14 mouse cellular contexts compared by ENCODE assay signal in the genomic region with DNA sequence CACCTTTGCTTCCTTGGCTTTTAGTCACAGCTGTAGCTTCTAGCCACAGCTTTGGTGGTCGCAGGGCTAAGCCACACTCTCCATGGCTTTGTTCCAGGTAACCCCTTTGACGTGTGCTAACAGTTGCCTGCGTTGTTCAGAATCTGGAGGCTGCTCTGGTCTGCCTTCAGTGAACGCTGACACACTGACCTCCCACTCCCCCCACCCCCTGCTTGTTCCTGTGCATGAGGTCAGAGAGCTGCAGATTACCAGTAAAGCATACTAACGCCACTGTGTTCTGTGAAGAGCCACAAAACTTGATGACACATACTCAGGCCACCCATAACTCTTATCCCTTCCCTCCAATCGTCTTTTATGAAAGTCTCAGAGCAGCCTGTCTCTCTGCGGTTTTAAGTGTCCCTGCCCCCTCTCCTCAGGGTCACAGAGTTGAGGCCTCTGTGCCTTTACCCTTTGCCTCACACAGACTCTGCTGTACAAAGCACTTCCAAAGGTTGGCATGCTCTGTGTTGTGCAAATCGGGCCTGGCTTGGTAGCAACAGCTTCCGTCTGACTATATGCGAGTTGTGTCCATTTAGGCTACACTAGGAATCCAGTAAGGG. TPM values are rescaled to one million over a fixed set of nuclear protein-coding genes. Genes with fewer than 3 reads are reported as not detected.
DNase-seq lines count a peak whose midpoint lies in the region; ATAC-seq and TF ChIP-seq lines count a peak whose summit lies in the region.
"Had no signal": no experiment of that assay in that cellular context is flagged by ENCODE, and none has a peak within 500 bp of the region (broad histone marks: within the 10 kb centered on the region; RNA-seq: fewer than 3 reads in every experiment).

No protein-coding gene starts in this region.

- WGBS in heart, embryonic 10.5 days, result 52% methylated on average over 10 of the region's 10 CpGs
- WGBS in stomach, postnatal 0 days, result 50% methylated on average over 10 of the region's 10 CpGs

- H3K27me3 ChIP-seq in heart, embryonic 10.5 days (ENCODE audit: insufficient read depth, poor library complexity, severe bottlenecking), result no peaks in the 10 kb centered on the region
- peaks cover 4% of the 10 kb centered on the region for H3K27me3 ChIP-seq in megakaryocyte, embryonic 14.5 days (replicated peaks)
- H3K27me3 ChIP-seq in stomach, postnatal 0 days (ENCODE audit: control insufficient read depth, insufficient read depth, low read length), result no peaks in the 10 kb centered on the region
- H3K27me3 ChIP-seq: limb, embryonic 12.5 days had no signal

- H3K9me3 ChIP-seq in heart, embryonic 10.5 days, result no peaks in the 10 kb centered on the region
- peaks cover 23% of the 10 kb centered on the region for H3K9me3 ChIP-seq in megakaryocyte, embryonic 14.5 days
- no peaks in the 10 kb centered on the region for H3K9me3 ChIP-seq in stomach, postnatal 0 days (ENCODE audit: control insufficient read depth, low read length)
- H3K9me3 ChIP-seq: limb, embryonic 12.5 days had no signal

- H3K4me3 ChIP-seq in heart, embryonic 10.5 days, result no peak overlapping the region
- peak overlapping the region; percentile 46 for H3K4me3 ChIP-seq in megakaryocyte, embryonic 14.5 days (replicated peaks)
- H3K4me3 ChIP-seq in stomach, postnatal 0 days (ENCODE audit: low read depth, low read length), result no peak overlapping the region
- H3K4me3 ChIP-seq: limb, embryonic 12.5 days had no signal

- peak overlapping the region; percentile 68 for H3K27ac ChIP-seq in heart, embryonic 10.5 days
- H3K27ac ChIP-seq in stomach, postnatal 0 days (replicated peaks), result no peak overlapping the region
- H3K27ac ChIP-seq: limb, embryonic 12.5 days had no signal

- TF ChIP-seq EP300 in stomach, postnatal 0 days (optimal IDR thresholded peaks at IDR 0.05), result no peak

- H3K9ac ChIP-seq in stomach, postnatal 0 days (ENCODE audit: low read length), result no peak overlapping the region
- H3K9ac ChIP-seq: limb, embryonic 12.5 days had no signal

- DNase-seq in heart, embryonic 10.5 days (ENCODE audit: low spot score), result no peak
- DNase-seq in heart, postnatal 36 days, result no peak
- DNase-seq in stomach, postnatal 0 days (ENCODE audit: low spot score), result no peak
- DNase-seq in frontal cortex, postnatal 36 days (ENCODE audit: low spot score in 2 of 2), result no peak
- no peak for DNase-seq in thymus, postnatal 25 days
- DNase-seq: cerebellum, postnatal 36 days; lung, postnatal 4 days had no signal

- H3K4me2 ChIP-seq in stomach, postnatal 0 days (replicated peaks; ENCODE audit: low read depth), result no peak overlapping the region
- H3K4me2 ChIP-seq: limb, embryonic 12.5 days had no signal

- intact Hi-C loops in heart, postnatal 36 days (cut with DNase I), result loop anchor here (5.0 kb wide), 1 partner anchor 191 kb away; no protein-coding TSS in a partner anchor

- no peaks in the 10 kb centered on the region for H3K36me3 ChIP-seq in heart, embryonic 10.5 days
- no peaks in the 10 kb centered on the region for H3K36me3 ChIP-seq in megakaryocyte, embryonic 14.5 days (replicated peaks; ENCODE audit: low read length)
- H3K36me3 ChIP-seq in stomach, postnatal 0 days (ENCODE audit: control insufficient read depth, insufficient read depth, low read length), result no peaks in the 10 kb centered on the region
- H3K36me3 ChIP-seq: limb, embryonic 12.5 days had no signal

- H3K4me1 ChIP-seq in heart, embryonic 10.5 days, result peaks cover 36% of the 10 kb centered on the region
- peaks cover 34% of the 10 kb centered on the region for H3K4me1 ChIP-seq in megakaryocyte, embryonic 14.5 days
- no peaks in the 10 kb centered on the region for H3K4me1 ChIP-seq in stomach, postnatal 0 days (replicated peaks; ENCODE audit: control insufficient read depth, insufficient read depth)
- H3K4me1 ChIP-seq: limb, embryonic 12.5 days had no signal

- TF ChIP-seq CTCF in stomach, postnatal 0 days (IDR thresholded peaks at IDR 0.05; ENCODE audit: low read depth), result no peak

- no peak for ATAC-seq in megakaryocyte, adult 5-6 weeks (ENCODE audit: poor library complexity, severe bottlenecking)
- ATAC-seq in erythroid progenitor cell, adult 5-6 weeks (replicated peaks; ENCODE audit: low FRiP score, poor library complexity, severe bottlenecking), result 0 out of 2 replicates have a peak, but pooled peaks have one; percentile 10
- ATAC-seq in stomach, postnatal 0 days (ENCODE audit: low FRiP score, low TSS enrichment), result peak; percentile 32; the same call in 1 of the 2 replicates

RNA-seq across cellular contexts. Expression of gene Mrap, which starts 1.2 kb away (rescaled TPM):
- polyA plus RNA-seq in heart, embryonic 10.5 days (2016; fragmentation: Nextera tagmentation; extraction: Ambion mirVana), result 26.7 and 37.5 TPM in 2 replicates
- total RNA-seq in heart, postnatal 36 days (2021), result 10 to 100 TPM; 14.2 to 14.7 TPM
- polyA plus RNA-seq in megakaryocyte, embryonic 14.5 days (2012; ENCODE audit: insufficient read depth, low replicate concordance), result 3.3 TPM in 1 of 2 replicates, not detected in the other
- total RNA-seq in megakaryocyte, adult 5-6 weeks (2015), result not detected in 2 replicates
- total RNA-seq in megakaryocyte, adult 5-6 weeks (2017), result not detected in 2 replicates
- total RNA-seq in erythroid progenitor cell, adult 5-6 weeks (2015; ENCODE audit: low replicate concordance), result 6.3 and 13.0 TPM in 2 replicates
- total RNA-seq in erythroid progenitor cell, adult 5-6 weeks (2017; ENCODE audit: low replicate concordance), result 1.4 and 4.5 TPM in 2 replicates
- 0.16 TPM in 1 of 2 replicates, not detected in the other for polyA plus RNA-seq in stomach, postnatal 0 days (2015; fragmentation: Nextera tagmentation; extraction: Ambion mirVana)
- total RNA-seq: ES-E14; layer of hippocampus, postnatal 10 days; neutrophil, adult 5-6 weeks had no signal
- polyA plus RNA-seq: limb, embryonic 12.5 days had no signal

RNA-seq across cellular contexts. Expression of gene Mis18a, which starts 9.6 kb away (rescaled TPM):
- polyA plus RNA-seq in heart, embryonic 10.5 days (2016; fragmentation: Nextera tagmentation; extraction: Ambion mirVana), result 44.7 and 64.0 TPM in 2 replicates
- 1 to 10 TPM; 2.7 to 4.8 TPM for total RNA-seq in heart, postnatal 36 days (2021)
- 7.9 and 18.8 TPM in 2 replicates for polyA plus RNA-seq in megakaryocyte, embryonic 14.5 days (2012; ENCODE audit: insufficient read depth, low replicate concordance)
- total RNA-seq in megakaryocyte, adult 5-6 weeks (2015), result 117 and 121 TPM in 2 replicates
- 68.6 and 70.6 TPM in 2 replicates for total RNA-seq in megakaryocyte, adult 5-6 weeks (2017)
- total RNA-seq in erythroid progenitor cell, adult 5-6 weeks (2015; ENCODE audit: low replicate concordance), result 40.4 and 43.6 TPM in 2 replicates
- total RNA-seq in erythroid progenitor cell, adult 5-6 weeks (2017; ENCODE audit: low replicate concordance), result 8.9 and 25.4 TPM in 2 replicates
- polyA plus RNA-seq in stomach, postnatal 0 days (2015; fragmentation: Nextera tagmentation; extraction: Ambion mirVana), result 26.3 and 27.2 TPM in 2 replicates
